Mouse (Mus musculus) thymus, postnatal 14 days (tissue): ENCODE results near the gene Zcchc14.
"Not testable (repeated sequence)": the region's sequence is repeated elsewhere in the genome, so short reads cannot be mapped to it uniquely, and the experiment has no call there.

ENCODE experiments used
- DNase-seq: peaks from one replicate; pipeline ENCODE4 v3.0.0; 2021

The Zcchc14 gene

DNA sequence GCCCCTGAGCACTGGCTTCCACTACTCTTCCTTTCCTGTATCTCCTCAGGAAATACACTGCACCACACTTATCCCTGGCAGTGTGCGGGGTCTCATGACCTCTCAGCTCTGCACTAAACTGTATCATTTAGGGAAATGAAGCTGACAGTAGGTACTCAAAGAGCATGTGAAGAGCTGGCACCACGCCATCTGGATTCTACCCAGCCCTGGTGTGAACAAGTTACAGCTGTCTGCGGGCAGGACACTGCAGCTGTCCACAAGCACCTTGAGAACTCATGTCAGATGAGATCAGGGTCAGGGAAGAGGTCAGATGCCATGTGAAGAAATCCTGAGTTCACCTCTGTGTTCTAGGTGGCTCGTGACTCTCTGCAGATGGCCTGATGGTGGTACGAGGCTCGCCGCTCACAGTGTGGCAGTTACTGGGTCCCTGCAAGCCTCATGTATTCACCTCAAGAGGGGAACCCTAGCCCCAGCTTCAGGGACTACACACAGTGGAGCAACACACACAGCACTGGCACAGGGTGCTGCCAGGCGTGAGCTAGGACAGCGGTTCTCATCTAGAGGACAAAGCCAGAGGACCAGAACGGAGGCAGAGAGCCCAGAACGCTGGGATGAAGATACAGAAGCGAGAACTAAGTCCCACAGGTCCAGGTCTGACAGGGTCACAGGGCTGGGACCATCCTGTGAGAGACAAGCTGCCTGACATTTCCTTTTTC is 31.7 kb downstream of the Zcchc14 start:
- DNase-seq = no peak

DNA sequence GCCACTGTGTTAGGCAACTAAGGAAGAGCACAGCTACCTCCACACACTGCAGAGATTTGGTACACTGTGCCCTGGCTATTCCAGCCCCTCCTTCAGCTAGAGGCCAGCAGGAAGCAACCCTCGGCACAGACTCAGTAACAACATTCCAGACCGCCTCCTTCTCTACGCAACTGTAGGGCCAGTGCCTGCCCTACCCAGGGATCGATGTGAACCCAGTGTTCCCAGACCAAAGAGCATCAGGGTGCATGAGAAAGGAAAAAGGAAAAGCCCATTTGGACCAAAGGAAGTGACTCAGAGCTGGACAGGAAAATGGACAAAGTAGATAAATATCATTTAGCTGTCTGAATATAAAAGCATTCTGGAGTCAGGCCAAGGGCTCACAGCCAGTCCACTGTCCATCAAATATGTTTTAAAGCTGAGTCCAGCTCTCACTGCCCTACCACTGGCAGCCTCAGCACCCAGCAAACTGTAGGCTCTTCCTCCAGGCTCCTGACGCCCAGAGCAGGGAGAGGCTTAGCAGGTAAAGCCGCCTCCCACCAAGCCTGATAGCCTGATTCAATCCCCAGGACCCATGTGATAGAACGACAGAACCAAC is 33.2 kb downstream of the Zcchc14 start:
- no peak for DNase-seq

DNA sequence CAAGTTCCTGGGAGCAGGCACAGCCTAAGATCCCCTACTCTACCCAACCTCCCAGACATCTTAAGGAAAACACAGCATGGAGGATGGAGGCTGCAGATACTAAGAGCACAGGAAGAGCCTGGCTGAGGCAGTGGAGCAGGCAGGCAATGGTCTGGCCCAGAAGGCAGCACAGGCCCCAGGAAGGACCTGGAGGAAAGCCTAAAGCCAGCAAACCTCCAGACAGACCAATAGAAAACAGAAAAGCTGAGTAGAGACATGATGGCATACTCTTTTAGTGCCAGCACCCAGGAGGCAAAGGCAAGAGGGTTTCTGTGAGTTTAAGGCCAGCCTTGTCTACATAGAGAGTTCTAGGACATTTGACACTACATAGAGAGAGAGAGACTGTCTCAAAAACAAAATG is 39.3 kb downstream of the Zcchc14 start:
- DNase-seq = no peak

DNA sequence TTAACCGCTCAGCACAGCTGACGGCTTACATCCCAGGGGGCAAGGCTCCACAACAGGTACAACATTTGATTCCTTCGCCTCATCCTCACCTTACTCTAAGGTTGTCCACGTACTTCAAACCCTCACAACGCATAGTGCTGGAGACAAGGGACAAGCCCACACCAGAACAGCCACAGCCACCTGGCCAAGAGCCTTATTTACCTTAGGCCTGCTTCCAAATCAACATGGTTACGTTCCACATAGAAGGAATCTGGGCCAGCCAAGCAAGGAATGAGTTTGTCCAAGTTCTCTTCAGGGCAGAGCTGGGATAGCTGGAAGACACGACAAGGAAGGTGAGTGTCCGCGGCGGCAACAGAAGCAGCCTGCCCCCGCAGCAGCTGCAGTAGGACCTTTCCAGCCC is 42.8 kb downstream of the Zcchc14 start:
- no peak for DNase-seq

DNA sequence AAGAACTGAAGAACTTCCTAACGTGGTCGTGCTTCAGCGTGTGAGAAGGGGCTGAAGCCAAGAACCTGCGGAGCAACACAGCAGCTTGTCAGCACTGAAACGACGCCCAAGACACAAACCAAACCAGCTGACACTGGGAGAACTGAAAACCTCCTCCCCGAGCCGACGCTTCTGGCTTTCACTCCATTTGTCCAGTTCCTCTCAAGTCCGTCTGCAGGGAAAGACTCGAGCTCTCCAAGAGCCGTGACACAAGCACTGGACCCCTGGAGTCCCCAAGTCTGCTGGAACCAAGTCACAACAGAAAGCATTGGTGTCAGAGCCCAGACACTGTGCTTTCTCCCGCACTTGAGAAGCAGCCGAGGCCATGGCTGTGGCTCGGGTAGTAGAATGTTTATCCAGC is 43.5 kb downstream of the Zcchc14 start:
- no peak for DNase-seq

DNA sequence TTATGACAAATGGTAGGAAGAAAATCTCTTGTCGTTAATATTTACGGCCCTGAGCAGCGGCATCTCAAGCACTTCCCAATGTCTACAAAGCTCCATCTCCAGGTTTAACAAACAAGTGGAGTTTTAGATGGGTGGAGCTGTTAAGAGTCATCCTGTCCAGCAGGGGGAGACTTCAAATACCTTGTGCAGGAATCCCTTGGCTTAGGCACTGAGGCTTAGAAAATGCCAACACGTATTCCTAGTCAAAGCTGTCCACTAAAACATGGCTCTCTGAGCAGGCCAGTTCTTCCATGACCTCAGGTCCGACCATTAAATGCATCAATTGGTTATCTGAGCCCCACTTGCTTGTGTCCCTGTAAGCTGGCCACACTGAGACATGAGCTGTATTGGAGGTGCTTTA is 45.0 kb downstream of the Zcchc14 start:
- no peak for DNase-seq

DNA sequence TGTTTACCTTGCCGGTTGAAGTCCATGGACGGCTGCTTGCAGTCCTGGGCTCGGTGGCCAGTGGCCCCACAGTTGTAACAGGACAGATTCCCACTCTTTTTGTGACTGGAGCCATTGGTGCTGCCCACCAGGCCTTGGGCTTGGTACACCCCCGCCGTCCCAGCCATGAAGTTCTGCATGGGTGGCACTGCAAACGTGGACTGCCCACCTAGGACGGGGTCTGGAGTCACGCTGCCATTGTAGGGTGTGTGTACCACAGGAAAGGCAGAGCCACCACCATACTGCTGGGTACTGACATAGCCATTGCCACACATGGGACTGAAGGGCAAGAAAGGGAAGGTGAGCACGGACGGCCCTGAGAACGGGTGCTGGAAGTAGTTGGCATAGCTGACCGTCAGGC is 48.9 kb downstream of the Zcchc14 start:
- no peak for DNase-seq

DNA sequence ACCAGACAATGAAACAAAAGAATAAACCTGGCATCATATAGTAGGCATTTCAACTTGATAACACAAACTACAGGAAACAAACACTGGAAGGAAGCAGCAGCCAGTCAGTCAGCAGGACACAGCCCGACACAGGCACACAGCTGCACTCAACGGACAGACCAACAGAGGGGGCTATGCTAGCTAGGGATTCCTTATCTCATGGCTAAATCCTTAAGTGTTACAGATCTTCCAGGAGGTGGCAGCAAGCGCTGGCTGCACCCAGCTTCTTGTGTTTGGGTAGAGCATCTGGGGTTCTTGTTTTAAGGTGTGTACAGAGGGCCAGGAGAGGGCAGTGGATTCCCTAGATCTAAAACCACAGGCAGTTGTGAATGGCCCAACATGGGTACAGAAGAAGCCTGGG is 49.8 kb downstream of the Zcchc14 start:
- peak; percentile 75 for DNase-seq

DNA sequence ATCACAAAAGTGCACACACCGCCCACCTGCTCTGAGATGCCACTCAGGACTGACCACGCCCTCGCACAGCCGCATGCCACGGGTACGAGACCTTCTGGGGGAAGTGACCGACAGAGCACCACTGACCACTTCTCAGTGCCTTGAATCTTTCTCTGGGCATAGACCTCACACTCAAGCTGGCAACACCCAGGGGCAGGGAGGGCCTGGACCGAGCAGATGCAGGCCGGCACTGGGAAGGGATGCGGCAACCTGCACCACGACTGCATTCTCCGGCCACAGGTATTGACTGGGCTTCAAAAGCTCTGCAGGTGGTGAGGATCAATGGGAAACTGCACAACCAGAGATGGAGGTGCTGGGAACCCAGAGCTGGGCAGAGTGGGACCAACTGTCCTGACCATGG is 50.3 kb downstream of the Zcchc14 start:
- DNase-seq = no peak

DNA sequence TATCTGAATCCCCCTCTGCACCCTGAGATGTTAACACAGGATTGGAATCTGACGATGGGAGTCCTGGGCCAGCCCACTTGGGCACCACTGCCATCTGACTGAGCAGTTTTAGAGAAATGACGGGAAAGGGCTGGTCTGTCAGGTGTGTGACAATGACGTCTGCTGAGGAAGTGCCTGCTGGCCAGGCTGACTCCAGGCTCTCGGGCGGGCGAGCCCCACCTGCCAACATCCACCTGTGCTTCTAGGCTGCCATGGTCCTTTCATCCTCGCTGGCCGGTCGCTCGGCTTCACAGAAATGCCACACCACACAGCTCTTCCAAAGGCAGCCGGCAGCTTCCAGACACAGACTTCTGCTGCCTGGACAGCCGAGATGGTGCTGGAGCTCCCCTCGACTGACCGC is 52.9 kb downstream of the Zcchc14 start:
- DNase-seq = no peak

DNA sequence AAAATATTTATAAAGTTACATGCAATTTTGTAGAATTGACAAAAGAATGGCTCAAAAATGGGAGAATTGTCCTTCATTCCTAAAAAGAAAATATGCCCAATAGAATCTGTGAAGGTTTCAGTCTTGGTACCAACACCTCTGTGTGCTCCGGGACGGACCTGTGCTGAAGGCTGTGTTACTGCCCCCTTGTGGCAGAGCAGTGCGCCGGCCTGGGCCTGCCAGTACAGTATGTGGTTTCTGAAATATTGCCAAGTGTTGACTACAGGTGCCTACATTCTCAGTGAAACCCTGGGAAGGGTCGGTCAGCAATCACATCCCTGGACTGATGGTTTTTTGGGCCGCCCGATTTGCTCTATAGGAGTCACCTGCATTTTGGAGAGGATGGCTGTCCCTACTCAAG is 53.8 kb downstream of the Zcchc14 start:
- peak; percentile 82 for DNase-seq

DNA sequence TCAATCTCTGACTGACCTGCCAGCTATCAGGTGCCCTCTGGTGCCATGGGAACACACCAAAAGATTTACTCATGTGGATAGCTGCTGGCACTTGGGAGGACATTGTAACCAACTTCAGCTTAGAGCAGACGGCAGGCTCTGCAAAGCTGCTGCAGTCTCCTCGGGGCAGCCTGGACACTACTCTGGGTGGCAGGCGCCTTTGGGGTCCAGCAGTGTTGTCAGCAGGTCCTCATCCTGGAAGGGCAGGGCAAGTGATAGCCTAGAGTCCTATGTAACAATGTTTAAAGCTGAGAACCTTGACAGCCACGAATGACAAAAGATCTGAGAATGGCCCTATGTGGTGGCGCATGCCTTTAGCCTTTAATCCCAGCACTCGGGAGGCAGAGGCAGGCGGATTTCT is 54.5 kb downstream of the Zcchc14 start:
- no peak for DNase-seq

DNA sequence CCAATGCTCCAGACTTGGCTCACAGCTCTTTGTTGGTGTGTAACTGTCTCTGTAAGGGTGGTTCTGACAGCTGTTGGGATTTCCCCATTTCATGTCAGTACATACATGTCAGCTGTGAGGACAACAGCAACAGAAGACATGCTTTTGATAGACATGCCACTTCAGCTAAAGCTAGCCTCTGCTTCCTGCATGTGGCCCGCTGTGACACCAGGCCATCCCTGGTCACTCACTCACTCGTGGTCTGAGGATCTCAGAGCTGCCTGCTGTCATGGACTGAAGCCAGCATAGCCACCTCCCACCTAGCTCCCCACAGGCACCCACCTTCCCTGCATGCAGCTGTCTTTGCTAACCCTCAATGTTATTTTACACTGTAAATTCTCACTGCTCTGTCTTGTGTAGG is 55.2 kb downstream of the Zcchc14 start:
- not testable (repeated sequence) for DNase-seq

DNA sequence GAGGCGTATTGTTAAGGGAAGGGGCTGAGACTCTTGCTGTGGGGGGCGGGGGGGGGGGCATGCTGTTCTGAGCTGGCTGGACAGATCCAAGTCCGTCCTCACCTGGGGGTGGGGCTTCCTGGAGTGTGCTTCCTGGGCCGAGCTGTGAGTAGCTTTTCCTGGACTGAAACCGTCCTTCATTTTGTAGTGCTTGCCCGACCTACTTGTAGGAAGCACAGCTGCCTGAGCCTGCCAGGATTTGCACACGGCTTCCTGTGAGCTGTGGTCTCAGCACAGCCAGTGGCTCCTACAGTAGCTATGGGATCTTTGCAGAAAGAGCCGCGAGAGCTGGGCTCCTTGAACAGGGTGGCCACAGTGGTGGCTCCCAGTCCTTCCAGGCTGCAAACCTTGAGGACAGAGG is 58.7 kb downstream of the Zcchc14 start:
- no peak for DNase-seq

DNA sequence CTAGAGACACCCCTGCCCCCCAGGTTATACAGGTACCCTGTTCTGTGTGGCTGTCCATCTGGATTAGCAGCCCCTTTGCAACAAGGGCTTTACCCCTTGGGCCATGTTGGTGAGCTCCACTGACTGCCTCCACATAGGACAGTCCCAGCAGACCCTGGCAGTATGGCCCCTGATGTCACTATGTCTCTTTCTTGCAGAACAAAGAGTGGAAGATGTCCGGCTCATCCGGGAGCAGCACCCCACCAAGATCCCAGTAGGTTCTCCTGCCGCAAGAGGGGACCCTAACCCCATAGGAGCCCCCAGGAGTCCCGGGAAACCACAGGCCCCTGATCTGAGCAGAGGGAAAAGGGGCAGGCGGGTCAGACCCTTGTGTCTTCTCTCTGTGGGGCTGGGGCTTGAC is 59.4 kb downstream of the Zcchc14 start:
- no peak for DNase-seq

DNA sequence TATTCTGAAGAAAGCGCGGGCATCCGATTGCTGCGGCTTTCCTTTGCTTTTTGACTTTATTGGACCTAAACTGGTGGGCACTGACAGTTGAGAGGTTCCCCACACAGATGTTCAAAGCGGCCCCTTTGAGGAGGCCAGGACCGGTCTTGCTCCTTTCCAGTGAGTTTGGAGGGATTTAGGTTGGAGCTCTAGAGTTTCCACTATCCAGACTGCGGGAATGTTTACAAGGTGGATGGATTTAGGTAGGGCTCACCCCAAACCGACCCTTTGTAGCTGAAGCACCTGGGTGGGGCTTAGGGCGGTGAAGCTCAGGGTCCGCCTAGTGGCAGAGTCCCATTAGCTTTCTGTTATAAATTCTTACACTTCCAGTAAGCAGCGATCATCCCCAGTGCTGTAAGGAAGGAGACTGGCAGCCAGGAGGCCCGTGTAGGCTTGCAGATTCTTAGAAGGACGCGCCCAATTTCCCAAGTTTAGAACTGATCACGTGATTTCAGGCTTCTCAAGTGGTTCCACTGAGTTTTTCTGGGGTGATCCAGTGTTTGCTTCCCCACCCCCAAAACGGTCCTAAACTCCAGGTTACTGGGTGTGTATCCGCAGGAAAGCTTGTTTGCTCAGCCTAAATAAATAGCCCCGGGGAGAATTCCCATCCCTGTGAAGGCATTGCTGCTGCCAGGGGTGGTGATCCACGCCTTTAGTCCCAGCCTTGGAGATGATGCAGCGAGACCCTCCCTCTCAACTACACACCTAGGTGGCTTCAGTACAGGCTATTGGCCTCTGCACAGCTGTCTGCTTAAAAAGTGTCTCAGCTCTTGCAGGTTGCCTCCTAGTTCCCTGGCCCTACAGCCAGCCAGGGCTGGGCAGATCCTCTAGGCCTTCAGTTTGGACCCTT is 61.3 kb downstream of the Zcchc14 start:
- DNase-seq = peak; percentile 76

DNA sequence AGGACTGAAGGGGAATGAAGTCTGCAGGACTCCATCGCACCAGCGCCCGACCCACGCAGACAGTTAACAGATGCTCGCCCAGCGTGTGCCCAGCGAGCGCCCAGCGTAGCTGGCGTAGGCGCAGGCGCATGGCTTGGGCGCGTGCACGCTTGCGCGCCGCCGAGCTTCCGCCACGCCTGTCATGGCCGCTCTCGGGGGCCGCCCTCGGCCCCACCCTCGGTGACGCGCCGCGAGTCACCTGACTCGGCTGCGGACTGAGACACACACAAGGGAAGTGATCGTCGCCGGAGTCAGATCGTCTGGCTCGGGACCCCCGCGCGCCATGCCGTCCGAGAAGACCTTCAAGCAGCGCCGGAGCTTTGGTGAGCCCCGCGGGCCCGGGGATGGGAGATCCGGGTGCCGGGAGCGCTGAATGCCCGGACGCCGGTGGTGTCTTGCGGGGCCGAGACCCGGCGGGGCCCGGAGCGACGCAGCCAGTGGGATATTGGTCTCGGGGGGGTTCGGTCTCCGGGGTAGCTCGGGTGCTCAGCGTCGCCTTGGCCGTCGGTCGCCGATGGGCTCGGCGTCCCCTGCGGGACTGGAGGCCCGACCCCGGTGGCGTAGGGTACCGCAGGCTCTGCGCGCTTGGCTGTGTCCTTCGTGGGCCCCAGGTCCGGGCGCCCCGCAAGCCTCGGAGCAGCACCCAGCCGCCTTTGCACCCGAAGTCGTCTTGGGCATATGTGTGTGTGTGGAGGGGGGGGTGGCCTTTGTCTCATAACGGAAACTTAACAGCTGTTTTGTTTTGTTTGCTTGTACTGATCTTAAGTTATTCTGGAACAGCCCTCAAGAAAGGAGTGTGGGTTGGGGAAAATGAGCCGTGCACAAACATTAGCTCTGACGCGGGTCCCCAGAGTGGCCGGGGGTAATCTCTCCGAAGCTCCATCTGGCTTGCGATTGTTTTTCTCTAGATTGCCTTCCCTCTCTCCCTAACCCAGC is 62.2 kb downstream of the Zcchc14 start, which contains the start of gene Map1lc3b:
Gene Map1lc3b, plus strand, starts transcription at position 159 of the 975 bp plus-strand sequence.
- DNase-seq = peak; percentile 97

DNA sequence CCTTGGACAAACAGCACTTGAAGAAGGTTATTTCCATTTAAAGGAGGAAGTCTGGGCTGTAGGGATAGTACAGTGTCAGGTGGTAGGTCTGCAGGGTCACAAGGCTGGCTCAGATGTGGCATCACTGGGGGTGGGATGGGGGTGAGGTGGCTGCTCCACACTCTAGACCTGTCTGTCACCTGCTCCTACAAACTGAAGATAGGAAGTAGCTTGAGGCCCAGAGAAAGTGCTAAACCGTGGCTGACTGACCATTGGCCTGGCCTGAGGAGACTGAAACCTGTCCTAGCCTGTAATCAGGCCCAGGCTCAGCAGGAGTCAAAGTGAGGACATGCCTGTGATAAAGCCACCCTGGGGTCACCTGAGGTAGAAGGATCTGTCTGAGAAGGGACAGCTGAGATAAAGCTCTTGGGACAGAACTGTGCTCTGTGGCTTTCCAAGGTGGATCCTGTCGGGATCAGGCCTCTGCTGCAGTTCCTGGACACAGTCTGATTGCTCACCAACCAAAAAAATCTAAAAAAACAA is 63.4 kb downstream of the Zcchc14 start:
- no peak for DNase-seq

DNA sequence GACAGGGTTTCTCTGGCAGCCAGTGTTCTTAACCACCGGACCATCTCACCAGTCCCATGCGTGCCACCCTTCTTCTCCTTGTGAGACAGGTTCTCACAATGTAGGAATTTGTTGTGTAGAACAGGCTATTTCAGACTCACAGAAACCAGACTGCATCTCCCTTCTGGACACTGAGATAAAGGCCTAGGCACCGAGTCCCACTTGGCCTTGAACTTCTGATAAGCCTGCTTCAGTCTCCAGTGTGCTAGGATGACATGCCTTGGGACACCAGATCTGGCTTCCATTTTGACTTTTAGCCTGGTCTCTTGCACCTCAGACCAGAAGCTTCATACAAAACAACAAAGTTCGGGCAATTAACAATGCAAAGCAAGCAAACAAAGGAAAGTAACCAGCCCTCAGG is 64.0 kb downstream of the Zcchc14 start:
- no peak for DNase-seq

DNA sequence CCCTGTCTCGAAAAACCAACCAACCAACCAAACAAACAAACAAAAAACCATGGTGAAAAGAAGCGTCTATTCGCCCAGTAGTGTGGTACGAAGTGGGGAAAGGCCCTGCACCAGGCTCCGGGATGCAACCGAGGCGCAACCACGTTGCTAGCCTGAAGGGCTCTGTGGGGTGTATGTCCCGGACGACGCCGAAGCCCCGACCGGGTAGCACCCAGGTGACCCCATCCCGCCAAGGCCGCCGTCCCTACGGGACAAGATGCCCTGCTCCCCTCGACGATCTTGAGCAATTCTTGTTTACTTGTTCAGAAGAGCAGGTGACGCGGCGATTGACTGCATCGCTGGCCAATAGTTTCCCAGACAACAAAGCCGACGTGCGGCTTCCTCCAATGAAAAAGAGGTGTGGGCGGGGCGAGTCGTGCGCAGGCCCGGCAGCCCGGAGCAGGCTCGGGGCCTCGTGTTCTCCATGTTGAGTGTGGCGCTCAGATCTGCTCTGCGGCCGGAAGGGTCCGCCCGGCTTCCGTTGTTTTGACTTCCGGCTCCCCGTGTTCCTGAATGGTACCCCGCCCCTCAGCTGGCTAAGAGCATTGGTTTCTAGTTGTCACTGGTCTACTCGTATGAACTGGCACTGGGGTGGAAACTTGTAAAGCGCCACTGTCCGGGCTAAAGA is 67.4 kb downstream of the Zcchc14 start:
- DNase-seq = peak; percentile 100

DNA sequence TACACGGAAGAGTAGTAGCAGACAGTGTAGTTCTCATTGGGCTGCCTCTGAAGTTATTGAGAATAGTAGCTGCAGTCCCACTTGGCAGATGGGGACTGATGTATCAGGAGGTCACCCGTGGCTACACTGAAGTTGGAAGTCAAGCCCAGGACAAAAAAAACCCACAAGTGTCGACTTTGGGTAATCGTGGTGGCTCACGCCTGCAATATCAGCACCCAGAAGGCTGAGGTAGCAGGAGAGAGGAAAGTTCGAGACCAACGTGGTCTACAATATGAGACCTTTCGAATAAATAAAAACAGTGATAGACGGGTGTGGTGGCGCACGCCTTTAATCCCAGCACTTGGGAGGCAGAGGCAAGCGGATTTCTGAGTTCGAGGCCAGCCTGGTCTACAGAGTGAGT is 68.0 kb downstream of the Zcchc14 start:
- no peak for DNase-seq

DNA sequence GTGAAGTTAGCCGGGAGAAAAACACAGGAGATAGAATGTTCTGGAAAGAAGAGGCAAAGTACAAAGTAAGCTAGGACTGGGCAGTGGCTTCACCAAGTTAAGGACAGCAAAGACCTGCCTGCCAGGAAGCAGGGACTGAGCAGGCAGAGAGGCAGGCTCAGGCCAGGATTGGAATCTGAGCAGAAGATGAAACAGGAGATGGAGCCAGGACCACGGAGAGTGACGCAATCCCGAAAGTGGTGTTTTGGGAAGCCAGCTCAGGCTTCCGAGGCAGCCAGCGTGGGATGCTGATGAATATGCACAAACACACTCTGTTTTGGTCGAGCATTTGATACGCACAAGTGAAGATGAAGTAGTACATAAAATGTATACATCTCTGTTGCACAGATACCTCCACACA is 69.0 kb downstream of the Zcchc14 start:
- no peak for DNase-seq
